Mouse (Mus musculus): ENCODE measurements around the gene Mrpl37. TPM values are rescaled to one million over a fixed set of nuclear protein-coding genes. Genes with fewer than 3 reads are reported as not detected.

Gene Mrpl37
- polyA plus RNA-seq, 2 experiments from 2014 or later: 46.4 to 48.2 TPM

GRCm38 (mm10) chr4:107064394-107065098 lies 2.1 kb downstream of the Mrpl37 start:
- ATAC-seq: no peak

DNA sequence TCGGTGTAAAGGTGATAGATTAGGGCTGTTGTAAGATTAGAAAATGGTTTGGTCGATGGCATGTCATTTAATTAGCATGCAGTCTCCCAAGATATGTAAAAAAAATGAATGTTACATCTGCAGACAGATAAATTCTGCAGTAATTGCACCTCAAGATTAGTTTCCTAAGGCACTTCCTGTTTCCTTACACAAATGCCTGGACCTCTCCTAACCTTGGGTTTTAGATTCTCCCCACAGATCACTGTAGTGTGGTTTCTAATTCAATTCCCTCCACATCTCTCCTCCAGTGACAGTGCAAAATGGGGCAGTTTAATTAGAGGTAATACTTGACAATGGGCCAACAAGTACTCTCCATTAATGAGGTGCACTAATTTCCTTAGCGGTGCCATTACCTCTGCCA lies 3.5 kb downstream of the Mrpl37 start:
- no peak for ATAC-seq

DNA sequence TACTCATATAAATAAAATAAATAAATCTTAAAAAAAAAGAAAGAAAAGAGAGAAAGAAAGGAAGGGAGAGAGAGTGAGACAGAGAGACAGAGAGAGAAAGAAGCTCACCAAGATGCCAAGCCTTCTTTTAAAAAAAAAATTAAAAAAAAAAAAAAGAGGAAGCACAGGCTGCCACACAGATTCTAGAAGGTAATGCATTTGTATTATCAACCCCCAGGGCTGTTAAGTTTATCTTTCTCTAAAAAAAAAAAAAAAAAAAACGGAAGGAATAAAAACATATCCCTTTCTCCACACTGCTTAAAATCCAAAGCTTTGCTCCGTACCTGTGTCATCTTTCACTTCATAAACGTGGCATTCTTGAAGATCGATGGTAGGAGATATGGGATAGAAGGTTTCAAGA lies 5.1 kb downstream of the Mrpl37 start:
- no peak for ATAC-seq

GRCm38 (mm10) chr4:107058781-107059180 lies 7.9 kb downstream of the Mrpl37 start:
- ATAC-seq: no peak

- ATAC-seq: no peak
Measured at GRCm38 (mm10) chr4:107058346-107058745, 8.3 kb downstream of the Mrpl37 start.

GRCm38 (mm10) chr4:107056088-107056487 lies 10.6 kb downstream of the Mrpl37 start:
- no peak for ATAC-seq

DNA sequence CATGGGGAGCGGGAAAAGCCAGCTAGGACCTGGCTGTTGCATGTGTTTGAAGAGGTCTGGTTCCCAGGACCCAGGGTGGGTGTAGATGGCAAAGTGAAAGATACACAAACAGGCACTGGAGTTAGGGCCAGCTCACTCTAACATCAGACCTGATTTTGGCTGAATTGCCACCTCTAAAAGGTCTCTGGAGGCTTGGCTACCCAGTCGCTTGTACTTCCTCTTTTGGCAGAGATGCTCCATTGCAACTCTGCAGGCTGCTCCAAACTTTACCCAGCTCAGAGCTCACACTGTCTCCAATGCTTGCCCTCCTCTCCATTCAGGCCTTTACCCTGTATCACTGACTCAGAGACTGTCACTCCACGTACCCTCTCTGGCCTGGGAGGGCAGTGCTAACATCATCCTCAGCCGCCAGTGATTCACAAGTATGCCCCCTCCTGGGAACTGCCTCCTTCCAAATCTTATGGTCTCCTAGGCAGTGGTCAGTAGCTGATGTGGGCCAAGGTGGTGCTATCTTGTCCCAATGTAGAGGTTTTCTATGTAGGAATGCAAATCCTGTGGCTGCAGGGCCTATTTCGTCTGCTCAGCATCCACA lies 13.6 kb downstream of the Mrpl37 start:
- ATAC-seq: no peak

GRCm38 (mm10) chr4:107051889-107052288 lies 14.8 kb downstream of the Mrpl37 start:
- ATAC-seq: no peak

DNA sequence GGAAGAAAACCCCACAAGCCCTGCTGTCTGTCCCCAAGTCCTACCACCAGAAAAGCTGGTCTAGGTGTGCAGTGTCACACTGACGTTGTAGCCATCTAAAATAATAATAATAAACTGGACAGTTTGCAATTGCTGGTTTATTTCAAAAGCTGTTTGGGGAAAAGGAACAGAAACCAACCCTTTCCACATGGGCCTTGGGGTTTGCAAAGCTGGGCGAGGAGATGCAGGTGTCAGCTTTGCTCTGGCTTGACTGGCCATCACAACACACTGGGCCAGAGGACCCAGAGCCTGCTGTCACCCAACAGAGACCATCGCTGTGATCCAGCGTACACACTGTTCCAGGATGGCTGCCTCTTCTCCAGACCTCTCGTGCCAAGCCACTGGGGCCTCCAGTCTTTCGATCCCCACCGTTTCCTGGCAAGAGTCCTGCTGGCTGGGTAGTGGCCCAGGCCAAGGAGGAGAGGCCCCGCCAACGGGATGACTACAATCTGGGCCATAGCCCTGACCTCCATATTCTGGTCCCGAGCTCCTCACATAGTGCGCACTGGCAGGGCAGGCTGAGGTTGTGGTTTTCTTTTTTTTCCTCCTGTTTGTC lies 18.0 kb downstream of the Mrpl37 start:
- ATAC-seq: no peak

- ATAC-seq: no peak
Measured at GRCm38 (mm10) chr4:107047806-107048205, 18.9 kb downstream of the Mrpl37 start.

DNA sequence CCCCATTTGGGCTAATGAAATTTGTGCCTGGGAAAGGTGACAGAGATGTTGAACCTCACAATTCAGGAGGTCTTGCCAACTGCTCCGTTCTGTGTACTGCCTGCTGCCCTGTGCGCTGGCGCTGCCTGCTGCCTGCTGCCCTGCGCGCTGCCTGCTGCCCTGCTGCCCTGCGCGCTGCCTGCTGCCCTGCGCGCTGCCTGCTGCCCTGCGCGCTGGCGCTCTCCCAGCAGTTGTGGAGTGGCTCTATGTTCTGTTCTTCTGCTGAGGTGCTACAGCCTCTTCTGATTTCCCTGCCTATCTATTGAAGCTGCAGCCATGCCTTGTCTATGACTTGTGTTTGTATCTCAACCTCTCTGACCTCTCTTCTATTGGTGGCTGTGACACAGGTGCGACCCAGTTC lies 21.5 kb downstream of the Mrpl37 start:
- no peak for ATAC-seq

- ATAC-seq: no peak
Measured at GRCm38 (mm10) chr4:107042304-107042703, 24.4 kb downstream of the Mrpl37 start.

- ATAC-seq: no peak
Measured at GRCm38 (mm10) chr4:107039270-107039669, 27.4 kb downstream of the Mrpl37 start.

DNA sequence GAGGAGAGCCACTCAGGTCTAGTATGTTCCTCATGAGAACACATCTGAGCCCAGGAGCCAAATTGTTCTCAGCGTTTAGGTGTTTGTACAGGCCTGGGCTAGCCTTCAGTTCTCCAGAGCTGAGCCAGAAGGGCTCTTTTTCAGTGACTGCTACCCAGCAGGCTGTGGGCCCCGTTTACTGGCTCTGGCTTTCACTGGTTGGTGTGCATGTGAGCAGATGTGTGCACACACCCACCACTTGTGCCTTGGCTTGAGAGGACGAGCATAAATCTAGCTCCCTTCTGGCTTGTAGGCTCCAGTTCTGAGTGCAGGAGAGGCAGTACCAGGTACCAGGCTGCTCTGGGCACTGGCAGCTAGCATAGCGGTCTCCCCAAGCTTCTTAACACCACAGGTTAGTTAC lies 28.4 kb downstream of the Mrpl37 start:
- no peak for ATAC-seq

- no peak for ATAC-seq
Measured at GRCm38 (mm10) chr4:107036985-107037384, 29.7 kb downstream of the Mrpl37 start.

DNA sequence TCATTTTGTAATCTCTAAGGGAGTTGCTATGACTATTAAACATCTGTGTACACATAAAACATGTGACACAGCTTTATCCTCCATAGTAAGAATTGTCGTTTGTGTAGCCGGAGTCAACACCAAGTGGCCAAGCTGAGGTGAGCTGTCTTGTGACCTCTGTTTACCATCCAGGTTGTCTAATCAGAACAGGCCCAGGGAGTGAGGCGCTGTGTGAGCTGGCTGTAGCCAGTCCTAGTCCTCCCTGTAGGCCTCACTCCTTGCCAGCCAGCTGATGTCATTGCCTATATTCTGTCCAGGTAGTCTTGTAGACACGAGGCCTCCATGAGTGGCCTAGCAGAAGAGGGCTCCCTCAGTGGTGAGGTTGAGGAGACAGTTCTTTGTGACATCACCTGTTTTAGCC lies 31.0 kb downstream of the Mrpl37 start:
- no peak for ATAC-seq

DNA sequence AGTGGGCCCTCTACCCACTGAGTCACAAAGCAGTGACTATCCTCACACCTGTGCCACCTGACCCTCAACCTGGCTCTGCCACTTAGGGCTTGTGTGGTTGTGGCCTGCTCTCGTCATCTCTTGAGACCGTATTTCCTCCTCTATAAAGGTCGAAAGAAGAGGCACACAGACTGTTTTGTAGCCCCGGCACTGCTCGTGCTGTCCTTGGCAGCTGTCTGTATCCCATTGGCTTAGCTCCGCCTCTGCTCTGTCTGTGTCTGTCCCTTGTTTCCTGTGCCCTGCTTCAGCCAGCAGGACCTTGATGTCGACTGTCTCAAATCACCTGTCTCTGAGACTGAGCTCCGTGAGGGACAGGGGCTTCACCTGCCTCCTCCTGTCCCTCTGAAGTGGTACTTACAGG lies 40.2 kb downstream of the Mrpl37 start:
- ATAC-seq: no peak

- ATAC-seq: no peak
Measured at GRCm38 (mm10) chr4:107025369-107025768, 41.3 kb downstream of the Mrpl37 start.

DNA sequence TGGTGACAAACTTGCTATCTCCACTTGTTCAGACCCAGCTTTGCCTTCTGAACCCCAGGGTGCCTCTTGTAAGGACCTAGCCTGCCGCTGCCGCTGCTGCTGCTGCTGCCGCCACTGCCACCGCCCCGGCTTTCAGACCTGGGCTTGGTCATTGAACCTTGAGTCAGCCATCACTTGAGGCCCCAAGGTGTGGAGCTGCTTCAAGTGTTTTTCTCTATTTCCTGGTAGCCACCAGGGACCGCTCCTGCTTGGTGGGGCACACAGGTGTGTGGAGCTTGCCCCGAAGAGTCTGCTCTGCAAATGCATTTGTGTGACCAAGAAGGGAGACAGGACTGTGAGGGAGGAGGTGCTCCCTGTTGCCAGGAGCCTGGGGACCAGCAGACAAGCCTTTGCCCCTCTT lies 41.8 kb downstream of the Mrpl37 start:
- ATAC-seq: no peak

DNA sequence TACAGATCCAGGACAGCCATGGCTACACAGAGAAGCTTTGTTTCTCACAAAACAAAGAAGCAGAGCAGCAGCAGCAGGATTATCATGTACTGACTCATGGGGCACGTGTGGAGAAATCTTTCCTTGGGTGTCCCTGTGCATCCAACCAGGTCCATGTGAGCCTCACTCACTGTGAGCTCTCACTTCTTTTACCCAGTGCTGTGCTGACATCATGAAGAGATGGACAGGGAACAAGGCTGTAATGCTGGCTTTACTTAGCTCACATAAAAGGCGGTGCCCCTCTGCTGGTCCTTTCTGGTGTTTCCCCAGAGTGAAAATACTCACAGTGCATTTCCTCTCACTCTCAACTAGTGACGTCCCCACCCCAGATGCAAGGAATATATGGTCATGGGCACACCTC lies 45.2 kb downstream of the Mrpl37 start:
- ATAC-seq: no peak

DNA sequence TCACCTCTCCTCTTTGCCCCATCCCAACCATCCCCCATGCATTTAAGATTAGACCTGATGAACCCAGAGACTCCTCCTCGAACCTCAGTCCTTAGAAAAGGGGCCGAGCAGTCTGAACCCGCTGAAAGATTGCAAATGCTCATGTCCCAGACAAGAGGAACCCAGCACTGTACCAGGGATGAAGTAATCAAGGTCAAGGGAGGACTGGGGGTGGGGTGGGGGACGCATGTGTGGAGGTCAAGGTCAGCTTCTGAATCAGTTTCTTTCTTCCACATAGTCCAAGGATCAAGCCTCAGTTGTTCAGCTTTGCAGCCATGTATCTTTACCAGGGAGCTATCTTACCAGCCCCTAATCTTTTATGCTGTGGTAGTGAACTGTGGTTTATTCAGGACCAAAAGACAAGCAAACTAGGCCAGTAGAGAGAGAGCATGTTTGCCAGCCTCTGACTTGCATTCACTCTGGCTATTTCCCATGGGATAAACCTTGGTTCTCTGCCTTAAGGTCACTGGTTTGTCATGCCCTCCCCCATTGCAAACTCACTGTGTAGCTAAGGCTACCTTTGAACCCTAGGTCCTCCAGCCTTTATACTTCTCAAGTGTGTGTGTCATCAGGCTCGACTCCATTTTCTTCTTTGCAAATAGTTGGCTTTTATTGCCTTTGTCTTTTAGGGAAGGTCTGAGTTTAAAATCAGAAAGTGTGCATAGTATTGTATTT lies 46.2 kb downstream of the Mrpl37 start:
- ATAC-seq: no peak

- ATAC-seq: no peak
Measured at GRCm38 (mm10) chr4:107019027-107019426, 47.6 kb downstream of the Mrpl37 start.

GRCm38 (mm10) chr4:107018521-107018920 lies 48.1 kb downstream of the Mrpl37 start:
- ATAC-seq: no peak

DNA sequence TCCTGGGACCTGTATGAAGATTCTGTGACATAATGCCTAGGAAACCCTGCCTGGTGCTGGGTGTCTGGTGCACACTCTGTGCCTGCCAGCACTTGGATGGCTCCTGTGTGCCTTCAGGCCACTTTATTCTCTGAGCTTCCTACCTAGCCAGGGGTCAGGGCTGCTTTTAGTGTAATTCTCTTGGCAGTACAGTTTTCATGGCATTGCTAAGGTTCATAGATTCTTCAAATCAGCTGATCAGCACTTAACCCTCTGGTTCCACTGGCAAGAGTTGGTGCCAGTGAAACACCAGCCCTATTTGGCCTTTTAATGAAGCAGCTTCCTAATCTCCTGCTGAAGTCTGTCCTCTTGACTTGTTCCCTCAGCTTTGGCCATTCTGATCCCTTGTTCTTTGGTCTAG lies 49.4 kb downstream of the Mrpl37 start:
- no peak for ATAC-seq
